Mouse (Mus musculus): Measurements from ENCODE around the gene Glipr2. TPM values are rescaled to one million over a fixed set of nuclear protein-coding genes. Genes with fewer than 3 reads are reported as not detected.

Glipr2 gene
- polyA plus RNA-seq (2012; rRNA removed): 20.1 TPM in 2 replicates

GRCm38 (mm10) chr4:43957292-43957845 lies at the start of gene Glipr2:
Gene Glipr2 (plus strand): TSS chr4:43957401.

GRCm38 (mm10) chr4:43983181-43983580 lies 26.0 kb downstream of the Glipr2 start, which contains the start of gene Ccin:
Gene Ccin (plus strand): TSS chr4:43983483.

GRCm38 (mm10) chr4:44004126-44004525 lies 46.9 kb downstream of the Glipr2 start, which contains the start of gene Clta:
Gene Clta (plus strand): TSS chr4:44004452.

Other genes starting within 250 kb of the Glipr2 start
- gene Olfr71, start 247.1 kb upstream of the Glipr2 start, polyA plus RNA-seq (2012; rRNA removed): not detected in 2 replicates
- 0.53 and 0.57 TPM in 2 replicates for gene Hrct1, start 230.2 kb upstream of the Glipr2 start, polyA plus RNA-seq (2012; rRNA removed)
- gene Spaar, start 227.4 kb upstream of the Glipr2 start, polyA plus RNA-seq (2012; rRNA removed): 0.23 and 0.47 TPM in 2 replicates
- not detected in 2 replicates for gene Olfr159, start 186.4 kb upstream of the Glipr2 start, polyA plus RNA-seq (2012; rRNA removed)
- not detected in 2 replicates for gene Olfr156, start 133.5 kb upstream of the Glipr2 start, polyA plus RNA-seq (2012; rRNA removed)
- gene Olfr157, start 117.2 kb upstream of the Glipr2 start, polyA plus RNA-seq (2012; rRNA removed): not detected in 2 replicates
- gene Olfr155, start 105.8 kb upstream of the Glipr2 start, polyA plus RNA-seq (2012; rRNA removed): not detected in 2 replicates
- 9.9 and 10.3 TPM in 2 replicates for gene Reck, start 81.9 kb upstream of the Glipr2 start, polyA plus RNA-seq (2012; rRNA removed)
- gene Ccin, start 26.1 kb downstream of the Glipr2 start, polyA plus RNA-seq (2012; rRNA removed): 0.16 and 0.26 TPM in 2 replicates
- gene Clta, start 47.1 kb downstream of the Glipr2 start, polyA plus RNA-seq (2012; rRNA removed): 540 and 597 TPM in 2 replicates
- 16.4 and 16.6 TPM in 2 replicates for gene Gne, start 126.8 kb downstream of the Glipr2 start, polyA plus RNA-seq (2012; rRNA removed)

All from central nervous system, embryonic 18 days (tissue).